Mouse (Mus musculus) lung, postnatal 25 days (tissue): Measurements from ENCODE around the gene Zbtb2.

Source experiments
- DNase-seq: peaks from one replicate; pipeline ENCODE4 v3.0.0; 2022; ENCODE audit warnings: low spot score

Gene Zbtb2

GRCm38 (mm10) chr10:4384244-4384643 is 3.7 kb downstream of the Zbtb2 start:
- no peak for DNase-seq

GRCm38 (mm10) chr10:4380748-4381147 is 7.2 kb downstream of the Zbtb2 start:
- DNase-seq: no peak

- no peak for DNase-seq
Measured at GRCm38 (mm10) chr10:4376931-4377330, 11.0 kb downstream of the Zbtb2 start.

GRCm38 (mm10) chr10:4376461-4376860 is 11.4 kb downstream of the Zbtb2 start:
- peak; percentile 18 for DNase-seq

GRCm38 (mm10) chr10:4375267-4375666 is 12.6 kb downstream of the Zbtb2 start:
- DNase-seq: no peak

GRCm38 (mm10) chr10:4374734-4375133 is 13.2 kb downstream of the Zbtb2 start:
- no peak for DNase-seq

GRCm38 (mm10) chr10:4374239-4374638 is 13.7 kb downstream of the Zbtb2 start:
- no peak for DNase-seq

GRCm38 (mm10) chr10:4373558-4373957 is 14.3 kb downstream of the Zbtb2 start:
- no peak for DNase-seq

- no peak for DNase-seq
Measured at GRCm38 (mm10) chr10:4372011-4372410, 15.9 kb downstream of the Zbtb2 start.

GRCm38 (mm10) chr10:4370105-4370504 is 17.8 kb downstream of the Zbtb2 start:
- DNase-seq: no peak

- DNase-seq: no peak
Measured at GRCm38 (mm10) chr10:4364618-4365017, 23.3 kb downstream of the Zbtb2 start.

- no peak for DNase-seq
Measured at GRCm38 (mm10) chr10:4357435-4357834, 30.5 kb downstream of the Zbtb2 start.

- no peak for DNase-seq
Measured at GRCm38 (mm10) chr10:4356640-4357039, 31.3 kb downstream of the Zbtb2 start.

- no peak for DNase-seq
Measured at GRCm38 (mm10) chr10:4355882-4356451, 31.9 kb downstream of the Zbtb2 start.

- DNase-seq: no peak
Measured at GRCm38 (mm10) chr10:4354371-4355260, 33.3 kb downstream of the Zbtb2 start.

- no peak for DNase-seq
Measured at GRCm38 (mm10) chr10:4347591-4347990, 40.3 kb downstream of the Zbtb2 start.

GRCm38 (mm10) chr10:4347136-4347492 is 40.8 kb downstream of the Zbtb2 start:
- DNase-seq: no peak

GRCm38 (mm10) chr10:4346489-4347135 is 41.3 kb downstream of the Zbtb2 start:
- DNase-seq: peak; percentile 93

GRCm38 (mm10) chr10:4341430-4341829 is 46.5 kb downstream of the Zbtb2 start:
- peak; percentile 52 for DNase-seq

GRCm38 (mm10) chr10:4338863-4339461 is 48.9 kb downstream of the Zbtb2 start:
- peak; percentile 50 for DNase-seq

- peak; percentile 89 for DNase-seq
Measured at GRCm38 (mm10) chr10:4334039-4334683, 53.7 kb downstream of the Zbtb2 start.

- peak; percentile 62 for DNase-seq
Measured at GRCm38 (mm10) chr10:4333319-4333718, 54.6 kb downstream of the Zbtb2 start.
